8 mouse cellular contexts compared by ENCODE assay signal in the genomic region with DNA sequence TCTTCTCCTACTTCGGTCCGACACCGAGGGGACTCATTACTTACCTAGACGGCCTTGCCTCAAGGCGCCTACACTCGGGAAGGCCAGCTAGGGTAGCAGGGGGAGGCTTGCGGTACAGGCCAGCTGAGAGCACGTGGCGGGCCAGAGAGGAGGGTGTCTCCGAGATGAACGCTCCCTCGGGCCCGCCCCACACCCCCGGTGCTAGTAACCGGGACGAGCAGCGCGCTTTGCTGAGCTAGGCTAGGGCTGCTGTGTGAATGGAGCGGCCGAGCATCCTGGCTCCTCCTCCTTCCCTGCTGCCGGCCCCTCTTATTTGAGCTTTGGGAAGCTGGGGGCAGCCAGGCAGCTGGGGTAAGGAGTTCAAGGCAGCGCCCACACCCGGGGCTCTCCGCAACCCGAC. TPM values are rescaled to one million over a fixed set of nuclear protein-coding genes. Genes with fewer than 3 reads are reported as not detected.
DNase-seq lines count a peak whose midpoint lies in the region; ATAC-seq and TF ChIP-seq lines count a peak whose summit lies in the region.

A gene (plus strand): TSS at position 251 of the 400 bp plus-strand sequence.

- WGBS in kidney, adult 2 months = 2% methylated on average over 25 of the region's 25 CpGs

- no peak for TF ChIP-seq CTCF in kidney, adult 2 months (conservative IDR thresholded peaks at IDR 0.05; ENCODE audit: insufficient read depth, insufficient read length, low read depth, low read length)

- H3K9me3 ChIP-seq in megakaryocyte, embryonic 14.5 days = peaks cover 6% of the 10 kb centered on the region

- H3K27ac ChIP-seq in kidney, adult 2 months (ENCODE audit: insufficient read depth, low read depth, low read length) = no peak within 1 kb of the TSS

- TF ChIP-seq POLR2A in kidney, adult 2 months (IDR thresholded peaks at IDR 0.05; ENCODE audit: low read depth, low read length) = no peak

- H3K4me3 ChIP-seq in megakaryocyte, embryonic 14.5 days (replicated peaks) = peak within 1 kb of the TSS; percentile 78
- peak within 1 kb of the TSS; percentile 19; the same call in 1 of the 2 replicates for H3K4me3 ChIP-seq in kidney, adult 2 months (ENCODE audit: insufficient read depth, low read depth, low read length)

- ATAC-seq in megakaryocyte, adult 5-6 weeks (ENCODE audit: poor library complexity, severe bottlenecking) = no peak

- peak; percentile 43 to 54 for DNase-seq in heart, adult 9 months (ENCODE audit: low spot score in 2 of 2)
- peak; percentile 34 for DNase-seq in kidney, adult 2 months
- peak; percentile 24 for DNase-seq in lung, postnatal 10 days
- peak; percentile 88 for DNase-seq in testis, postnatal 14 days (ENCODE audit: low spot score)
- no peak for DNase-seq in right cerebral cortex, postnatal 4 days
- DNase-seq in left cerebral cortex, adult 9 months (ENCODE audit: low spot score in 2 of 2) = no peak

- H3K27me3 ChIP-seq in megakaryocyte, embryonic 14.5 days (replicated peaks) = peaks cover 95% of the 10 kb centered on the region
- peaks cover 15% of the 10 kb centered on the region for H3K27me3 ChIP-seq in kidney, adult 2 months (replicated peaks; ENCODE audit: control insufficient read depth, insufficient read depth, low read length)

- H3K36me3 ChIP-seq in megakaryocyte, embryonic 14.5 days (replicated peaks; ENCODE audit: low read length) = no peaks in the 10 kb centered on the region
- no peaks in the 10 kb centered on the region for H3K36me3 ChIP-seq in kidney, adult 2 months (ENCODE audit: control insufficient read depth, insufficient read depth, low read length)

- H3K4me1 ChIP-seq in megakaryocyte, embryonic 14.5 days = peaks cover 48% of the 10 kb centered on the region
- no peaks in the 10 kb centered on the region for H3K4me1 ChIP-seq in kidney, adult 2 months (ENCODE audit: control insufficient read depth, insufficient read depth, low read length)

RNA-seq across cellular contexts. Expression of the gene that starts here (rescaled TPM):
- polyA plus RNA-seq in megakaryocyte, embryonic 14.5 days (2012; ENCODE audit: insufficient read depth, low replicate concordance) = not detected in 2 replicates
- total RNA-seq in megakaryocyte, adult 5-6 weeks (2015) = not detected in 2 replicates
- total RNA-seq in megakaryocyte, adult 5-6 weeks (2017) = not detected in 2 replicates
- 16.9 and 20.8 TPM in 2 replicates for polyA plus RNA-seq in kidney, adult 2 months (2012; rRNA removed)

Comparison
In these comparisons a context has a peak if more than half of its experiments do, and no peak if none do; other contexts are left out.
1. RNA of the gene that starts here (polyA plus RNA-seq): 16.9 to 20.8 TPM in kidney, adult 2 months; not detected in megakaryocyte, embryonic 14.5 days; every median in the first group is over 10 times any median in the second.
2. DNase-seq: peak in heart, adult 9 months (2 of 2), kidney, adult 2 months (single experiment), lung, postnatal 10 days (single experiment) and testis, postnatal 14 days (single experiment); none in right cerebral cortex, postnatal 4 days (single experiment) and left cerebral cortex, adult 9 months (0 of 2).